Mouse (Mus musculus) liver, embryonic 13.5 days (tissue): ENCODE results near the gene Ap3b1. TPM values are rescaled to one million over a fixed set of nuclear protein-coding genes. Genes with fewer than 3 reads are reported as not detected.
A peak's percentile ranks its signal among the peaks of the same experiment; 100 is the strongest.

ENCODE experiments used
- ATAC-seq: fragments of 200-750 bp; cut with Nextera tagmentation; 2 replicates; pipeline ENCODE4 v1.8.0; 2017; ENCODE audit warnings: low read depth, mild to moderate bottlenecking, moderate number of reproducible peaks, moderate library complexity
- DNase-seq: peaks from one replicate; pipeline ENCODE4 v3.0.0; 2022
- H3K27ac ChIP-seq: fragments of 300-500 bp; sonication (generic); 2 replicates; pipeline ENCODE4 v1.5.1; 2015; ENCODE audit warnings: moderate library complexity, mild to moderate bottlenecking, inconsistent platforms
- H3K27me3 ChIP-seq: fragments of 300-500 bp; sonication (generic); 2 replicates; pipeline ENCODE4 v1.6.1; 2015; ENCODE audit warnings: mild to moderate bottlenecking, inconsistent platforms
- H3K36me3 ChIP-seq: fragments of 300-500 bp; sonication (generic); 2 replicates; pipeline ENCODE4 v1.6.1; 2015; ENCODE audit warnings: mild to moderate bottlenecking, inconsistent platforms
- H3K4me1 ChIP-seq: fragments of 300-500 bp; sonication (generic); replicated peaks from 2 replicates; pipeline ENCODE4 v1.6.1; 2015; ENCODE audit warnings: inconsistent platforms
- H3K4me2 ChIP-seq: fragments of 300-500 bp; sonication (generic); 2 replicates; pipeline ENCODE4 v1.6.1; 2015; ENCODE audit warnings: inconsistent platforms, mild to moderate bottlenecking, moderate library complexity
- H3K4me3 ChIP-seq: fragments of 300-500 bp; sonication (generic); replicated peaks from 2 replicates; pipeline ENCODE4 v1.5.1; 2015; ENCODE audit warnings: mild to moderate bottlenecking, inconsistent platforms
- H3K9ac ChIP-seq: fragments of 300-500 bp; sonication (generic); 2 replicates; pipeline ENCODE4 v1.6.1; 2015; ENCODE audit warnings: mild to moderate bottlenecking, inconsistent platforms
- H3K9me3 ChIP-seq: fragments of 300-500 bp; sonication (generic); replicated peaks from 2 replicates; pipeline ENCODE4 v1.6.1; 2016; ENCODE audit warnings: inconsistent platforms
- WGBS: fragments of 180-500 bp; shearing (Covaris S2); methylation state at CpG from one replicate; pipeline ENCODE4 v1.1.7; 2015; ENCODE audit not compliant: insufficient replicate concordance; 5-methylcytosine and 5-hydroxymethylcytosine counted together
- polyA plus RNA-seq: library from polyadenylated mRNA; unstranded; fragments of >200 nt; fragmentation: Nextera tagmentation; extraction: Ambion mirVana; gene quantifications from 2 replicates; pipeline ENCODE4 v1.2.1, GENCODE M21; 2015

The Ap3b1 gene
- polyA plus RNA-seq, 1 experiment from 2014 or later: 18.5 TPM

- peaks cover 3% of the 10 kb centered on the region; the same call in 1 of the 2 replicates for H3K4me1 ChIP-seq
- ATAC-seq (no peak), DNase-seq (no peak)
- no peaks in the 10 kb centered on the region for H3K27me3 ChIP-seq
- H3K36me3 ChIP-seq: peaks cover 13% of the 10 kb centered on the region
- H3K9ac ChIP-seq: no peak overlapping the region
- no peak overlapping the region for H3K27ac ChIP-seq
- no peak overlapping the region for H3K4me3 ChIP-seq
- no peak overlapping the region for H3K4me2 ChIP-seq
- no peaks in the 10 kb centered on the region for H3K9me3 ChIP-seq
- WGBS: 79% methylated on average over 9 of the region's 9 CpGs
Observed at GRCm38 (mm10) chr13:94565616-94566015, 206.9 kb downstream of the Ap3b1 start.

- DNase-seq: no peak
- Histone ChIP-seq H3K36me3 (peaks cover 13% of the 10 kb centered on the region), H3K4me2 (no peak overlapping the region), H3K9me3 (no peaks in the 10 kb centered on the region), H3K4me1 (peaks cover 3% of the 10 kb centered on the region; the same call in 1 of the 2 replicates), H3K27me3 (no peaks in the 10 kb centered on the region), H3K27ac (no peak overlapping the region), H3K4me3 (no peak overlapping the region), H3K9ac (no peak overlapping the region)
- WGBS: 64% methylated on average over 6 of the region's 6 CpGs
- no peak for ATAC-seq
Observed at GRCm38 (mm10) chr13:94567739-94568138, 209.0 kb downstream of the Ap3b1 start.

GRCm38 (mm10) chr13:94571001-94571400 lies 212.2 kb downstream of the Ap3b1 start:
- ATAC-seq (no peak), DNase-seq (no peak)
- H3K4me2 ChIP-seq: no peak overlapping the region
- H3K4me3 ChIP-seq: no peak overlapping the region
- H3K36me3 ChIP-seq: peaks cover 6% of the 10 kb centered on the region; the same call in 1 of the 2 replicates
- no peaks in the 10 kb centered on the region for H3K9me3 ChIP-seq
- no peaks in the 10 kb centered on the region for H3K4me1 ChIP-seq
- H3K27me3 ChIP-seq: peaks cover 6% of the 10 kb centered on the region; the same call in 1 of the 2 replicates
- 73% methylated on average over 10 of the region's 10 CpGs for WGBS
- H3K27ac ChIP-seq: no peak overlapping the region
- H3K9ac ChIP-seq: no peak overlapping the region

GRCm38 (mm10) chr13:94573356-94573755 lies 214.6 kb downstream of the Ap3b1 start:
- Histone ChIP-seq H3K9ac (no peak overlapping the region), H3K27ac (no peak overlapping the region), H3K36me3 (no peaks in the 10 kb centered on the region), H3K9me3 (no peaks in the 10 kb centered on the region), H3K27me3 (peaks cover 6% of the 10 kb centered on the region; the same call in 1 of the 2 replicates), H3K4me2 (no peak overlapping the region), H3K4me1 (no peaks in the 10 kb centered on the region), H3K4me3 (no peak overlapping the region)
- DNase-seq (no peak), ATAC-seq (no peak)
- 74% methylated on average over 8 of the region's 8 CpGs for WGBS

- Histone ChIP-seq H3K27me3 (peaks cover 6% of the 10 kb centered on the region; the same call in 1 of the 2 replicates), H3K9me3 (no peaks in the 10 kb centered on the region), H3K36me3 (no peaks in the 10 kb centered on the region), H3K4me2 (no peak overlapping the region), H3K4me3 (no peak overlapping the region), H3K9ac (no peak overlapping the region), H3K27ac (no peak overlapping the region), H3K4me1 (no peaks in the 10 kb centered on the region)
- DNase-seq (no peak), ATAC-seq (no peak)
- WGBS: 85% methylated on average over 7 of the region's 7 CpGs
Observed at GRCm38 (mm10) chr13:94573833-94574232, 215.1 kb downstream of the Ap3b1 start.

GRCm38 (mm10) chr13:94575607-94576398 lies 217.0 kb downstream of the Ap3b1 start:
- 49% methylated on average over 17 of the region's 17 CpGs for WGBS

GRCm38 (mm10) chr13:94576399-94577176 lies 217.8 kb downstream of the Ap3b1 start:
- Histone ChIP-seq H3K36me3 (no peaks in the 10 kb centered on the region), H3K4me1 (no peaks in the 10 kb centered on the region), H3K27me3 (peaks cover 6% of the 10 kb centered on the region; the same call in 1 of the 2 replicates), H3K9me3 (no peaks in the 10 kb centered on the region), H3K4me2 (no peak overlapping the region), H3K27ac (no peak overlapping the region), H3K4me3 (no peak overlapping the region), H3K9ac (no peak overlapping the region)
- ATAC-seq (no peak), DNase-seq (no peak)
- WGBS: 62% methylated on average over 21 of the region's 22 CpGs

More at GRCm38 (mm10) chr13:94575607-94576398, 217.0 kb downstream of the Ap3b1 start:
- no peak overlapping the region for H3K4me3 ChIP-seq
- no peaks in the 10 kb centered on the region for H3K36me3 ChIP-seq
- H3K9me3 ChIP-seq: no peaks in the 10 kb centered on the region
- H3K4me2 ChIP-seq: no peak overlapping the region
- H3K9ac ChIP-seq: no peak overlapping the region
- H3K27me3 ChIP-seq: peaks cover 6% of the 10 kb centered on the region; the same call in 1 of the 2 replicates
- DNase-seq (no peak), ATAC-seq (no peak)
- no peaks in the 10 kb centered on the region for H3K4me1 ChIP-seq
- no peak overlapping the region for H3K27ac ChIP-seq

GRCm38 (mm10) chr13:94577177-94577540 lies 218.4 kb downstream of the Ap3b1 start:
- no peak overlapping the region for H3K27ac ChIP-seq
- H3K4me1 ChIP-seq: no peaks in the 10 kb centered on the region
- 69% methylated on average over 2 of the region's 2 CpGs for WGBS
- no peak for DNase-seq
- no peak overlapping the region for H3K9ac ChIP-seq
- no peak overlapping the region for H3K4me3 ChIP-seq
- H3K27me3 ChIP-seq: peaks cover 6% of the 10 kb centered on the region; the same call in 1 of the 2 replicates
- no peak for ATAC-seq
- H3K36me3 ChIP-seq: no peaks in the 10 kb centered on the region
- H3K9me3 ChIP-seq: no peaks in the 10 kb centered on the region
- no peak overlapping the region for H3K4me2 ChIP-seq

- WGBS: 6% methylated on average over 14 of the region's 14 CpGs
- Histone ChIP-seq H3K9me3 (no peaks in the 10 kb centered on the region), H3K4me3 (no peak overlapping the region), H3K27ac (no peak overlapping the region), H3K9ac (no peak overlapping the region), H3K27me3 (peaks cover 88% of the 10 kb centered on the region), H3K36me3 (no peaks in the 10 kb centered on the region), H3K4me1 (peaks cover 5% of the 10 kb centered on the region; the same call in 1 of the 2 replicates), H3K4me2 (no peak overlapping the region)
- DNase-seq: no peak
- no peak for ATAC-seq
Observed at GRCm38 (mm10) chr13:94595289-94595688, 236.5 kb downstream of the Ap3b1 start.

GRCm38 (mm10) chr13:94595701-94596361 lies 237.1 kb downstream of the Ap3b1 start:
- Histone ChIP-seq H3K4me1 (peaks cover 5% of the 10 kb centered on the region; the same call in 1 of the 2 replicates), H3K9me3 (no peaks in the 10 kb centered on the region), H3K36me3 (no peaks in the 10 kb centered on the region), H3K9ac (no peak overlapping the region), H3K27ac (no peak overlapping the region), H3K4me2 (peak overlapping the region; percentile 37), H3K4me3 (peak overlapping the region; percentile 28), H3K27me3 (peaks cover 89% of the 10 kb centered on the region)
- ATAC-seq (no peak), DNase-seq (no peak)
- WGBS: 2% methylated on average over 38 of the region's 38 CpGs
